Mouse (Mus musculus): ENCODE measurements at regions not wholly inside any gene's neighbourhood (a gene's known extent, or its start where the extent isn't known, plus 50 kb on each side); places are given as distances from the start of the nearest gene placed in this dataset.

GRCm38 (mm10) chr17:9892776-9893175 is 223.3 kb upstream of the Pabpc6 start:
- TF ChIP-seq CTCF (IDR thresholded peaks at IDR 0.05; ENCODE audit: insufficient read depth, low read length): no peak
- no peak for TF ChIP-seq POLR2A (IDR thresholded peaks at IDR 0.05; ENCODE audit: borderline replicate concordance, extremely low read depth, low read depth, low read length)

Measured in lung, adult 2 months (tissue).